Mouse (Mus musculus): ENCODE data around the gene Ick. TPM values are rescaled to one million over a fixed set of nuclear protein-coding genes. Genes with fewer than 3 reads are reported as not detected.

Ick gene
- polyA plus RNA-seq, 1 experiment = 21.1 TPM

- TF ChIP-seq CTCF (IDR thresholded peaks at IDR 0.05; ENCODE audit: insufficient read depth, low read length) = no peak
These were observed 108.1 kb downstream of the Ick start for GRCm38 (mm10) chr9:78217074-78217473.

More at GRCm38 (mm10) chr9:78217074-78217473, 108.1 kb downstream of the Ick start:
- WGBS = 52% methylated on average over 4 of the region's 4 CpGs
- no peak for DNase-seq
- Histone ChIP-seq H3K4me3 (replicated peaks; ENCODE audit: extremely low read depth, low read depth, low read length) (no peak overlapping the region), H3K4me1 (ENCODE audit: control insufficient read depth, insufficient read depth, low read length) (peaks cover 3% of the 10 kb centered on the region; the same call in 1 of the 2 replicates)

Other genes starting within 250 kb of the Ick start
- gene Elovl5, start 191.8 kb upstream of the Ick start, polyA plus RNA-seq (2012; rRNA removed) = 102 and 155 TPM in 2 replicates
- gene Gcm1, start 57.3 kb upstream of the Ick start, polyA plus RNA-seq (2012; rRNA removed) = not detected in 2 replicates
- 67.7 and 79.3 TPM in 2 replicates for gene Fbxo9, start 127 bp upstream of the Ick start, polyA plus RNA-seq (2012; rRNA removed)
- 29.2 and 85.9 TPM in 2 replicates for gene Gsta4, start 73.6 kb downstream of the Ick start, polyA plus RNA-seq (2012; rRNA removed)
- gene Gsta1, start 121.5 kb downstream of the Ick start, polyA plus RNA-seq (2012; rRNA removed) = 0.27 and 1.7 TPM in 2 replicates
- 1.4 TPM in 1 of 2 replicates, not detected in the other for gene Gm3776, start 147.9 kb downstream of the Ick start, polyA plus RNA-seq (2012; rRNA removed)
- not detected in 2 replicates for gene Gm10639, start 180.7 kb downstream of the Ick start, polyA plus RNA-seq (2012; rRNA removed)
- not detected in 2 replicates for gene Omt2a, start 205.6 kb downstream of the Ick start, polyA plus RNA-seq (2012; rRNA removed)
- not detected in 2 replicates for gene Omt2b, start 218.4 kb downstream of the Ick start, polyA plus RNA-seq (2012; rRNA removed)
- gene Gsta2, start 246.6 kb downstream of the Ick start, polyA plus RNA-seq (2012; rRNA removed) = 1.9 and 5.0 TPM in 2 replicates

All from lung, adult 2 months (tissue).